Mouse (Mus musculus) right cerebral cortex, postnatal 14 days (tissue): Measurements from ENCODE around the gene Gm27021.

Experiments used
- DNase-seq: peaks from one replicate; pipeline ENCODE4 v3.0.0; 2022

The Gm27021 gene

DNA sequence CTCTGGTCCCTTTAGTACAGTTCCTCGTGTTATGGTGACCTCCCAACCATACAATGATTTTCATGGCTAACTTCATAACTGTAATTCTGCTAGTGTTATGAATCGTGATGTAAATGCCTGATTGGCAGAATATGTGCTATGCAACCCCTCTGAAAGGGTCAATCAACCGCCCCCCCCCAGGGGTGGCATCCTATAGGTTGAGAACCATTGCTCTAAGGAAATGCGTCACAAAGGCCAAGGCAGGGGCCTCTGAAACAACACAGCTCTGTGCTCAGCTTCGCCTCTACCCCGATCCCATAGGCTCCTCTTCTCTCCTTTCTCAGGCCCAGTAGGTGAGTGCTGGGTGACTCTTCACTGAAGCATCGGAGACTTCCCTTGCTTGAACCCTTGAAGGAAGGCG lies 17.7 kb upstream of the Gm27021 start:
- DNase-seq, result no peak

DNA sequence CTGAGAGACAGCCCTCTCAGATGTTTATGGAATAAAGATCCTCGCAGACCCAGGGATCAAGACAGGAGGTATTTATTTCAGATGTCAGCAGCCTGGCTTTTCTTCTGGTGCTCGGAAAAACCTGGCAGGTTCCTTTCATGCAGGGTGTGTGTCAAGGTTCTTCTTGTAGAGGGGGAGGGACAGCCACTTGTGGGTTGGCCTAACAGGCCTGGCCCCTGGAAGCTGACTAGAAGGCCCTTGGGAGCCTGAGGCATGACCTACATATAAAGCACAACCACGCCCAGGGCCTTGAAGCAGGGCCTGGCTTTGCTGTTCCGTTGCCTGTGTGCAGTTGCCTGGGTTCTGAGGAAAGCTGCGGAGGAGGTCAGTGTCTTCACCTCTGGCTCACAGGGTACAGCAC lies 17.2 kb upstream of the Gm27021 start:
- no peak for DNase-seq

DNA sequence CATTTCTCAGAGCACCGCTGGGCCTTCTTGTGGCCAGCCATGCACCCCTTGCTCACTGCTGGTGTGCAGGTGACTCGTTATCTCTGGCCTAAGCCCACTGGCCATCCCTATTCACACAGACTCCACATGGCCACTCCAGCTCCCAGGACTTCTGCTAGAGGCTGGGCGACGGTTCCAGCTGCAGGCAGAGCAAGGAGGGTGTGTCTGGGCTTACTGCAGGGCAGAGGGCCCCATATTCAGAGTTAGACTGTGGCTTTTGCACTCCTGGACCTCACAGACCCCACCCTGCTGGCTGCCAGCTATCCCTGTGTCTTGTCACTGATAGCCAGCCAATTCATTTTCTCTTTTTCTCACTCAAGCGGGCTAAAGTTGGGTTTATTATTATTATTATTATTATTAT lies 16.2 kb upstream of the Gm27021 start:
- no peak for DNase-seq

DNA sequence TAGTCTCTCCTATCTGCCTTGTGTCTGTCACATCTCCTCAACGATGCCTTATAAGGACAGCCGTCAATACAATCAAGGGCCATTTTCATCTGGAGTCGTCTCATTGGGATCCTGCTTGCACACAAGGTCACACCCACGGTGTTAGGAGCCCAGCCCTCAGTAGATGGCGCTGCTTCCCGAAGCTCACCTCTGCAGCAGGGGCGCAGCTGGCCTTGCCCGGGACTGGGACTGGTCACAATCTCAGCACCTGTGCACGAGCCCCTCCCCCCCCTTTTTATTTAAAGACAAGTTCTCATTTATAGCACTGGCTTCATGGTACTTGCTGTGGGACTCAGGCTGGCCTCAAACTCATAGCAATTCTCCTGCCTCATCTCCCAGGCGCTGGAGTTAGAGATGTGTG lies 15.7 kb upstream of the Gm27021 start:
- peak; percentile 53 for DNase-seq

DNA sequence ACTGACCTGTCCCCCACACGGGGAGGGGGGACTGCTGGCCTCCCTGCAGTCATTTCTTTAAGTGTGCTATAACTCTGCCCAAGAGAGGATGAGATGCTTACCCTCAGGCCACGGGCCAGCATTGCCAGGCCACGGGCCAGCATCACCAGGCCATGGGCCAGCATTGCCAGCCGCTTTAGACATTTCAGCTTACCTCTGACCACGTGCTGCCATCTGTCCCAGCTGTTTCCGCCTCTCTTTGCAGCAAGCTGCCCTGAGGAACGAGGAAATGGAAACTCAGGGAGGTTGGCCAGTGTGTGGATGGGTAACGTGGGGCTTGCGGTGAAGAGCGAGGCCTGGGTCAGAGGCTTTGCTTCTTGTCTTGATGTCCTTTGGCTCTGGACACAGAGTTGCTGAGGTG lies 13.2 kb upstream of the Gm27021 start:
- DNase-seq, result no peak

DNA sequence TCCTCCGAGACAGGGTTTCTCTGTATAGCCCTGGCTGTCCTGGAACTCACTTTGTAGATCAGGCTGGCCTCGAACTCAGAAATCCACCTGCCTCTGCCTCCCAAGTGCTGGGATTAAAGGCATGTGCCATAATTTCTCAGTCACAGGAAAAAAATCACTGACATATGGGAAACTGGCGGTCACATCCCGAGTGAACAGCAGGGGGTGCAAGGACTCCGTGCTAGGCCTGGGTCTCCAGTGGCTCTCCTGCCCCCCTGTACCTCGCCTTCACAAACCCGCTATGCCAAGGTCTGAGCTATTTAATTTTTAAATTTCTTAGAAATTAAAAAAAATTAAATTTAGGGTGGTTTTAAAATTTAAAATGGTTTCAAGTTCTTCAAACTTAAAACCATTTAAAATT lies 12.5 kb upstream of the Gm27021 start:
- peak; percentile 65 for DNase-seq

DNA sequence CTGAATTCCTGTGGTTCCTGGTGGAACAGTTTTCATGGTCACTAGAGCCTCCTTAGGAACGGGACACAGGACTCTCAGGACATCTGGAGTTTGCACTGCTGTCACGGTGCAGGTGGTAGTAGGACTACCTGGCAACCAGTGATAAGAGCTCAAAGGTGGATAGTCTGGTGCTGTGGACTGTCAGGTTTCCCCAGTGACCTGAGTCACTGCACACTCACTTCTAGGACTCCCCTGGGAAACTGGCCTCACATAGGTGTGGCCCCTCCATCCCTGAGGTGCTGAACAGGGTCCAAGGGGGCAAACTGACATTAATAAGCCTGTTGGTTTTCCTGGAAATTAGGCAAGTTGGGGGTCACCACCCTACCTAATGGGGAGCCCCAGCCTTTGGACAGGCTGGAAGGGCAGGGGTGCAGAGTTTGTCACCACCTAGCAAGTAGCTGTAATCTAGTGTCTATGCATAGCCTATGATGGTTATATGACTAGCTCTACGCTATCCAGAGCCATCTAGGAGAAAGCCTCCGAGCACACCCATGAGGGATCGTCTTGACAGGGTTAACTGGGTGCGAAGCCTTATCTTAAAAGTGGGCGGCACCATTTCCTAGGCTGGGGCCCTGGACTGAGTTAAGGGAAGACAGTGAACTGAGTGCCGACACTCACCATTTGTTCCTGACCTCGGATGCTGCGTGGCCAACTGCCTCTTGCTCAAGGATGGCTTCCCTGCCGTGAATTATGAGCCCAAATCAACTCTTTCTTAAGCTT lies 11.9 kb upstream of the Gm27021 start:
- no peak for DNase-seq

DNA sequence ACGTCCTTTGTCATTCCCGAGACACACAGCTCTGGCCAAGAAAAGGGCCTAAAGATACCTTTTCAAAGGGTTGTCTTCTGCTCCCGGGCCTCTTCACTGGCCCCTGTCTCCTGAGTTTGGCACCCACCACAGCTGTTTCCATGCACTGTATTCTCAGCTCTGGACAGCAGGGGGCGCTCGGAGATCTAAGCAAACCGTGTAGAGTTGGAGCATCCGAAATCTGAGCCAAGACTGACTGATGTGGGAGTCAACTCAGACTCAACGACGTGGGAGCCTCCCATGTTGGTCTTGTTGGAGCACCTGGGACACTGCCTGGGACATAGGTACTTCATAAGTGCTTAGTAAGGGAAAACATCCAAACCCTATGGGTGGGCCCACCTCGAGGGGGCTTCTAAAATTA lies 10.6 kb upstream of the Gm27021 start:
- DNase-seq, result peak; percentile 89

DNA sequence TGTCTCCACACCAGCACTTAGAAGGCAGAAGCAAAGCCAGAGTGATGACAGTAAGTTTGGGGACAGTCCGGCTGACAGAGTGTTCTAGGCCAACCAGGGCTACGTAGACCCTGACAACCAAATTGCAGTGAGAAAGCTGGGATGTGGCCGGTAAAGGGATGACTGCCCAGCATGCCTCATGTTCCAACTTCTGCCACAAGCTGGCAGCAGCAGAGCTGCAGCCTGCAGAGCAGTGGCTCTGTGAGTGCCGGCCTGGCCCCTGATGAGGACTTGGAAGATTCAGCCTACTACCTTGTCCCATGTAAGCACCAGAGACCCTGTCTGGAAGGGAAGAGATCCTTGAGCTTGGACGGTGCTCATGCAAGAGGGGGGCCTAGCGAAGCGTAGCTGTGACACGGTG lies 7.8 kb upstream of the Gm27021 start:
- no peak for DNase-seq

DNA sequence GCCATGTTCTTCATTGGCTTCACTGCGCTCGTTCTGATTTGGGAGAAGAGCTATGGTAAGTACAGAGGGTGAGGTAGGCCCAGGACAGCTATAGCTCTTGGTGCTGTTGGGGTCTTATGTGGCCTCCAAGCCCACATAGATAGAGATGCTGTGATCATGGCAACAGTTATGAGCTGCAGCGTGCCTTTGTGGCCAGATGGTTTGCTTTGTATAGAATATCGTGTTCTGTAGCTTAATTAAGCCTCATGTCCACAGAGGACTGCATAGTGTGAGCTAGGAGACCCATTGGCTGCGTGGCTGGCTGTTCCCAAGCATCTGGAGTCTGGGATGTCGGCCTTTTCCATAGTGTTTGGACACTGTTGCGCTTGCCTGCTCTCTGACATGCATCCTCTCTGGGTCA lies 5.4 kb upstream of the Gm27021 start:
- no peak for DNase-seq

DNA sequence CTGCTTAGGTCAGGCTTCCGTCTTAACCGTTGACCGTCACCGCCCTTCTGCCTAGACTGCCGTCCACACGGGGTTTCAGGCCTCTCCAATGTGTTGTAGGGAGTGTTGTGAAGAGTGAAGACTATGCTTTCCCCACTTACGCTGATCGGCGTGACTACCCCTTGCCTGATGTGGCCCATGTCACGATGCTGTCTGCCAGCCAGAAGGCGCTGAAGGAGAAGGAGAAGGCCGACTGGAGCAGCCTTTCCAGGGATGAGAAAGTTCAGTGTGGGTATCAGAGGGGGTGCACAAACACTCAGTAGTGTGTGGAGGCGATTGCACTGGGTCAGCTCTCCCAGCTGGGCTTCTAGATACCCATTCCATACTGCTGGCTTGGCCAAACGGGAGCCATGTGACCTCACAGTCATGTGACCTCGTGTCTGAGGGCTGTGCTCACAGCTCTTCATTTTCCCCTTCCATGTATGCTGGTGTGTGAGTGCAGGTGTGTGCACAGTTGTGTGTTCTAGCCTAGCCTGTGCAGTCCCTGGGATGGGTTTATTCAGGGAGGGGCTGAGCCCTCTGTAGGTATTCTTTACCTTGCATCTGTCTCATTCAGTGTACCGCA lies 4.8 kb upstream of the Gm27021 start:
- DNase-seq, result no peak

DNA sequence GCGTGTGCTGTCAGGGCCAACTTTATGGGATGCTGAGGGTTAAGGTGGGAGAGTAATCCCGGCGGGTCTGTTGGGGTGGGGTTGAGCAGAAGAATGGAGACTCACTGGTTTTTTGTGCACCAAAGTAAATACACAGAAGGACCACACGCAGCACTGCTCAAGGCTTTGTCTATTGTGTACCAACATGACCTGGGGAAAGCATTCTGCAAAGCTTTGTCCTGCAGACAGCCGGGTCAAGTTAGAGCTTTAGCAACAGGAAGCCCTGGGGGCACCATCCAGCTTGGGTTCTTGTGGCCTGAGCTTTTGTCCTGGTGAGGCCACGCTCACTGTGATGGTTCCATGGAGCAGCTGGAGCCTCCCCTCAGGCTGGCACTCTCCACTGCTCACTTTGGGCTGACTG lies 3.9 kb upstream of the Gm27021 start:
- DNase-seq, result no peak

DNA sequence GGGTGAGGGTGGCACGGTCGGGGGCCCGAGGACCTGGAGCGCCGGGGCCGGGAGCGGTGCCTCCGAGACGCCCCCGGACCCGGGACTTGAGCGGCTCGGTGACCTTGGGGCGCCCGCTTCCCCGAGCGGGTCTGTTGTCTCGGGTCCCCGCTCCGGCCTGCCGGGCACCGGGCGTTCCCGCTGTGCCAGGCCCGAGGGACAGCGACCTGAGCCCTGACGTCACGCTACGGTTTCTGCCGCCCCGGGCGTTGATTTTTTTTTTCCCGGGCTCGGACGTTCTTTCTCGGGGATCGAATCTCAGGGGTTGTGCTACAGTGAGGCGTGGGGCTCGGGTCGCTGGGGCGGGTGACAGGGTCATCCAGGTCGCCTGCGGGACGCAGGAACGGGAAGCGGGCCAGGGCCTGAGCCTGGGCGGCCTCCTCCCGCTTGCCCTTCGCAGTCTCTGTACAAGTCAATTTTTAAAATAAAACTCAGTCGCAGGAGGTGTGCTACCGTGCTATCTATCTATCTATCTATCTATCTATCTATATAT lies 561 bp upstream of the Gm27021 start, which contains the start of gene Emc8:
TSS of gene Emc8 (minus strand) at position 200 of the 532 bp plus-strand sequence.
- DNase-seq, result peak; percentile 52

DNA sequence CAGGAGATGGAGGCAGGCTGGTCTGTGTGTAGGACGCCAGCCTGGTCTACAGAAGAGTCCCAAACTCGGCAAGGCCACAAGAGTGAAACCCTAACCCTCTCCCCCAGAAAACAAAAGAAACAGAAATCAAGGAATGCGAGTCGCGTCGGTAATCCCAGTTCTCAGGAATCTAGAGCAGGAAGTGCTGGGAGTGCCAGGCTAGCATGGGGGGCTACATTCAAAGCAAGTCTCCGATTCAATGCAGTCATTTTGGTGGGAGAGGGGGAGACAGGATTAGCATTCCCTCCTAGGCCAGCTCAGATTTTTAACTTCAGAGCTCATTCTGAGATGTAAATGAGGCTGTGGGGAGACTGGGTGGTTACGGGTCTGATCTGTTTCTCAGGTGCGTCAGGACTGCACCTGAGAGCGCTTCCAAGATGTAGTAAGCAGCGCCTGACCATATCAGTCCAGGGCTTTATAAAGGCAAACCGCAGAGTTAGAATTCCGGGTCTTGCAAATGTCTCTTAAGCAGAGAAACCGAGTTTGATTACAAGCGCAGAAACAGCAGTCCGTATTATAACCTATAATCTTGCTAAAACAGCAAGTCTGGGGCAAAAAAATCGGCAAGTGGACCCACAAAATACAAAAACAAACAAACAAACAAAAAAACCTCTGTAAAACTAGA lies 940 bp downstream of the Gm27021 start:
- DNase-seq, result no peak

DNA sequence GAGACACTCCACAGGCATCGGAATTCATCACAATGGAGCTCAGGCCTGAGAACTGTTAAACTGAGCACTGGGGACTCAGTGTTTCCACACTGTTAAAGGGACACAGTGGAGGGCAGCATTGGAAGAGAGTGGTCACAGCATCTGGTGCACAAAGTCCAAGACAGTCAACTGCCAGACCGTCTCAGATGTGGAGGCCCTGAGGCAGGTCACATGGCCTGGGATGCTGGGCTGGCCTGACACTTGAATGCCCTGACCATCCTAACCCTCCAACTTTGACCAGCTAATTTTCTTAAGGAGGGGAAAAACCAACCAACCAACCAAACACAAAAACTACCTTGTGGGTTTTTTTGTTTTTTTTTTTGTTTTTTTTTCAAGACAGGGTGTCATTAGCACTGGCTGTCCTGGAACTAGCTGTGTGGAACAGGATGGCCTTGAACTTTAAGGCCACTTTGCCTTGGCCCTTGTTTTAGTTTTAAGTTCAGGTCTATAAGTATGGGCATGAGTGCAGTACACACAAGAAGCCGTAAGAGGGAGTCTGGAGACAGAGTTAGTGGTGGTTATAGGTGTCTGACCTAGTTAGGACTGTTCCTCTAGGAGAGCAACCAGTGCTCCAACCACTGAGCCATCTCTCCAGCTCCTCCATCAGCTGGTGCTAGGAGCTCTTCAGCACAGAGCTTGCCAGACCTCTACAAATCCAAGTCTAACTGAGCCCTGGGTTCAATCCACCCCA lies 2.0 kb downstream of the Gm27021 start:
- no peak for DNase-seq

DNA sequence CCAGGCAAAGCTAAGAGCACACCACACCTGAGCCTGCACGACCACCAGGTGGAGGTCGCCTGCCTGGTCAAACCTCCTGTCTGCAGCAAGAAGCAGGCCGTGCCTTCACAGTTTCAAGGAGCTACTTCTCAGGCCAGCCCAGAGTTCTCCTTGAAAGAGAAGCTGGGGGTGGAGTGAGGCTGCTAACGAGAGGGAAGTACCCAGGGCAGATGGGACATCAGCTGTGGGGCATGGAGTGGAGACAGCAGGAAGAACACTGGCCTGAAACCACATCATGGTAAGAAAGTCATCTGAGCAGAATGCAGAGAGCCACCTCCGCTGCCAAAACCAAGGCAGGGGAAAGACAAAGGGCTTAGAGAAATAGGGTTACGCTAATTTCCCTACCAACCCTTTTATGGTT lies 3.3 kb downstream of the Gm27021 start:
- no peak for DNase-seq

DNA sequence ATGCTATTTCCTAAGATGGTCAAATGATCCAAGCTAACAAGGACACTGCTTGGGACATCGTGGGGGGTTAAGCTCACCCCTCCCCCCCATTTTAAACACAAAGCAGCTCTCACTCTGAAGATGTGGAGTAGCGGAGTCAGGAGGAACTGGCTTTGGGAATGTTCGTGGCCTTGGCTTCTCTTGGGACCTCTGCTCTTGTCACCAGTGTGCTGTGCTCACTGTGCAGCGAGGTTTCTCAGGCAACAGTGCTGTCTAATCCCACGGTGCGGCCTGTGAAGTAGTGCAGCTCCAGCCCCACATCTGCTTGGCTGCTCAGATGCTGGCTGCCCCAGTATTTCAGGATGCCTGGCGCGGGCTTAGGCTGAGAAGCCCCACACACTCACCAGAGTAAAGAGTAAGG lies 10.5 kb downstream of the Gm27021 start:
- no peak for DNase-seq

DNA sequence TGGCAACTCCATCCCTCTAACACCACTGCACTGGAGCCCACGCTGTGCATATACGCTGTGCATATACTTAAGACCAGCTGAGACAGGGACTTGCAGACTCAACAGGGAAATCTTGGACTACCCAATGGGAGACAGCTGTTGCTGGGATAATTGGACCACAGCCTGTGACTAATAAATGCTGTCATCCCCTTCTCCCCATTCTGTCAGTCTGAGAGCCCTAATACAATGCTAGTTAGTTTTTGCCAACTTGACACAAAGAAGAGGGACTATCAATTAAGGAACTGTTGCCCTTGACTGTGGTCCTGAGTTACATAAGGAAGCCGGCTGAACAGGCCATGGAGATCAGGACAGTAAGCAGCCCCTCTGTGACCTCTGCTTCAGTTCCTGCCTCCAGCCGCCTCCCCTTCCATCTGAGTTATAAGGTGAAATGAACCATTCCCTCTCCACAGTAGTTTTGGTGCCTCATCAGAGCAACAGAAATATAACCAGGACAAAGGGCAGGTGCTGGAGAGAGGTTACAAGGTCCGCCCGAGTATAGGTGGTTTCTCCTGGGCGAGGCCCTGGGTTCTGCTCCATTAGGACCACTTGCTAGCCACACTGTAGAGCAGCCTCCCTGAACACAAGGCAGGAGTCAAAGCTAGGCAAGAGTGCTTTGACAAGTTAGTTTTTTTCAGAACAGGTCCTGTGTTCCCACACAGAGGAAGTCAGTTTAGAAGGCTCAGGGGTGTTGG lies 11.4 kb downstream of the Gm27021 start:
- DNase-seq, result no peak

DNA sequence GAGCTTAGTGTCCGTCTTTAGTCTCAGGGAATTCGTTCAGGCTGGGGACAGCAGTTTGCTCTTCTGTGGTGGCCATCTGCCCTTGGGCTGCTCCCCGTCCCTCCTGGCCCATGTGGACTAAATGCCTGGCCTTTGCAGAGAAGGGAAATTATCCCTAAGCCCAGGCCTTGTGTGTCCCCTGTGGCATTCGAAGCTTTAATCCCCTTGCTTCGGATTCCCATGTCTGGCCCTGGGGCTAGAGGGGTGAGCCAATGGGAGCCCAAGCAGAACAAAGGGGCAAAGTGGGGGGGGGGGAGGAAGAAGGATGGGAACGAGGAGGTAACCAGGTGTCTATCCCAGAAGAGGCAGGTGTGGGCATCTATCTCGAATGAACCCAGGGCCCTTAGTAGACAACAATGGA lies 20.3 kb downstream of the Gm27021 start, which contains the start of gene 1190005I06Rik:
TSS of gene 1190005I06Rik (minus strand) at position 101 of the 400 bp plus-strand sequence.
- no peak for DNase-seq

DNA sequence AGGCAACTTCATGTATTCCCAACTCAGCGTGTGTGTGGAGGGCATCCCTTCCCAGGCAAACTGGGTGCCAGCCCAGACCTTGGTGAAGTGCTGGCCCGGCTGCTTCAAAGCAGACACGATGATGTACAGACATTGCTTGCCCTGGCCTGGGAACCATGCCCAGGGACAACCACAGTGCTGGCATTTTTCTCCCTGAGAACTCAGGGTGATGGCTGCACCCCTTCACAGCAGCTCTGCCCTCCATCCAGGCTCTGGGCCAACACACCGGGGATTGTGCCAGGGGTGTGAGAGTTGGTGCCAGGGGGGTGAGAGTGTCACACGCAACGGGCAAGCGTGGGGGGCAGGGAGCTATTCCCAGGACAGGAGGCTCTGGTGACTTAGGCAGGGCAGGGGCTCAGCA lies 23.2 kb downstream of the Gm27021 start:
- peak; percentile 65 for DNase-seq

DNA sequence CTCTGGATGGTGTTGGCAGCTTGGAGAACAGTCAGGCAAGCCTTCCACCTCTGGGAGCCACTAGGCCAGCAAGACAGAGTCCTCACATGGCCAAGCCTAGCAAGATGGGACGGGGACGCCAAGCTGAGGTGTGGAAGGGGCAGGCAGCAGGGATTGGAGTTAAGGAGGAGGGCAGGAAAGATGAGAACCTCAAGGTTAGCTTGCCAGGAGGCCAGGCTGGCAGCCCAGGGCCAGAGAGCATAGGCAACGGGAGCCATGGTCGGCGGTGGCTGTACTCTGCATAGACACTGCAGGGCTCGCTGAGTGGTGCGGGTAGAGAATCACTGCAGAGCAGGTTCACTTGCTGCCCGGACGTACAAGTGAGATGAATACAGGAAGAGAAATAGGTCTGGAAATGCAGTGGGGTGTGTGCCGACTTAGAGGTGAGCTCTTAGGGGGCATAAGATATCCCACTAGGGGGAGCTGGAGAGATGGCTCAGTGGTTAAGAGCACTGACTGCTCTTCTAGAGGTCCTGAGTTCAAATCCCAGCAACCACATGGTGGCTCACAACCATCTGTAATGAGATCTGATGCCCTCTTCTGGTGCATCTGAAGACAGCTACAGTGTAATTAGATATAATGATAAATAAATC lies 25.7 kb downstream of the Gm27021 start:
- DNase-seq, result no peak

DNA sequence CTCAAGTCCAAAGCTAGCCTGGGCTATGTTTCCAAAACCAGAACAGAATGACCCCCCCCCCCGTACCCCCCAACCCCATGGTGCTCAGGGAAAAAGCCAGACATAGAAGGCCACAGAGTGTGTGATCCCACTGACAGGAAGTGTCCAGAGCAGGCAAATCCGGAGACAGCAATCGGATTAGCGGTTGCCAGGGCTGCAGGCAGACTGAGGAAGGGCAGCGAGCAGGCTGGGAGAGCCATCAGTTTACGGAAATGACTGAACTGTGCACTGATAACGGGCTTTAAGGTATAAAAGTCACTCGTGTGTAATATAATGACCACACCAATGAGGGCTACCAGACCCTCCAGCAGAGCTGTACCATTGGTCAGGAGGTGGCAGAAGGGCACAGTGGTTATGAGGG lies 26.6 kb downstream of the Gm27021 start:
- DNase-seq, result no peak
